Mouse (Mus musculus): Measurements from ENCODE around the gene Atxn7l1.

- TF ChIP-seq POLR2A (IDR thresholded peaks at IDR 0.05; ENCODE audit: borderline replicate concordance, low read depth, low read length) (no peak), CTCF (IDR thresholded peaks at IDR 0.05; ENCODE audit: low read depth, low read length) (no peak)
Observed at GRCm38 (mm10) chr12:33273668-33274067, 126.2 kb downstream of the Atxn7l1 start.

Measured in bone marrow macrophage, adult 2 months (primary cell).